Mouse (Mus musculus) stomach, embryonic 15.5 days (tissue): Measurements from ENCODE around the gene Gm5475. TPM values are rescaled to one million over a fixed set of nuclear protein-coding genes. Genes with fewer than 3 reads are reported as not detected.

Source experiments
- polyA plus RNA-seq: library from polyadenylated mRNA; unstranded; fragments of >200 nt; fragmentation: Nextera tagmentation; extraction: Ambion mirVana; gene quantifications from 2 replicates; pipeline ENCODE4 v1.2.1, GENCODE M21; 2015

Gm5475 gene
- polyA plus RNA-seq, 1 experiment from 2014 or later = 0.05 TPM

Other genes with a start within 250 kb of the Gm5475 start
- 46.9 and 52.6 TPM in 2 replicates for gene Atf1, start 194.3 kb upstream of the Gm5475 start, polyA plus RNA-seq
- 0.15 and 0.28 TPM in 2 replicates for gene Tmprss12, start 141.3 kb upstream of the Gm5475 start, polyA plus RNA-seq
- gene Mettl7a1, start 118.0 kb upstream of the Gm5475 start, polyA plus RNA-seq = 6.3 and 7.0 TPM in 2 replicates
- gene Mettl7a3, start 87.2 kb upstream of the Gm5475 start, polyA plus RNA-seq = not detected in 2 replicates
- 0.14 and 0.24 TPM in 2 replicates for gene Methig1, start 69.0 kb upstream of the Gm5475 start, polyA plus RNA-seq
- not detected in 2 replicates for gene Mettl7a2, start 68.9 kb upstream of the Gm5475 start, polyA plus RNA-seq
- gene Higd1c, start 57.6 kb upstream of the Gm5475 start, polyA plus RNA-seq = not detected in 2 replicates
- 24.0 and 25.8 TPM in 2 replicates for gene Slc11a2, start 2.9 kb downstream of the Gm5475 start, polyA plus RNA-seq
- 25.5 and 30.3 TPM in 2 replicates for gene Letmd1, start 46.9 kb downstream of the Gm5475 start, polyA plus RNA-seq
- gene Csrnp2, start 73.3 kb downstream of the Gm5475 start, polyA plus RNA-seq = 9.2 and 9.3 TPM in 2 replicates
- 22.5 and 25.9 TPM in 2 replicates for gene Tfcp2, start 129.9 kb downstream of the Gm5475 start, polyA plus RNA-seq
- gene Pou6f1, start 177.8 kb downstream of the Gm5475 start, polyA plus RNA-seq = 4.7 and 4.9 TPM in 2 replicates
- gene Dazap2, start 193.2 kb downstream of the Gm5475 start, polyA plus RNA-seq = 194 and 215 TPM in 2 replicates
- 37.8 and 41.9 TPM in 2 replicates for gene Smagp, start 214.8 kb downstream of the Gm5475 start, polyA plus RNA-seq
- gene Bin2, start 247.4 kb downstream of the Gm5475 start, polyA plus RNA-seq = 7.1 TPM in 2 replicates